Mouse (Mus musculus) neural tube, embryonic 14.5 days (tissue): ENCODE measurements around the gene Pcsk1. TPM values are rescaled to one million over a fixed set of nuclear protein-coding genes. Genes with fewer than 3 reads are reported as not detected.

ENCODE experiments used
- ATAC-seq: fragments of 200-750 bp; cut with Nextera tagmentation; 2 replicates; pipeline ENCODE4 v1.8.0; 2017; ENCODE audit warnings: low read depth, mild to moderate bottlenecking, moderate TSS enrichment, moderate library complexity
- H3K27ac ChIP-seq: fragments of 300-500 bp; sonication (generic); 2 replicates; pipeline ENCODE4 v1.5.1; 2014; ENCODE audit warnings: low read depth, mild to moderate bottlenecking, control low read depth, low read length, moderate library complexity, mixed read lengths
- H3K27me3 ChIP-seq: fragments of 300-500 bp; sonication (generic); 2 replicates; pipeline ENCODE4 v1.6.1; 2014; ENCODE audit warnings: low read length; ENCODE audit not compliant: control insufficient read depth, insufficient read depth
- H3K36me3 ChIP-seq: fragments of 300-500 bp; sonication (generic); 2 replicates; pipeline ENCODE4 v1.6.1; 2014; ENCODE audit warnings: low read length, mixed read lengths; ENCODE audit not compliant: control insufficient read depth, insufficient read depth
- H3K4me1 ChIP-seq: fragments of 300-500 bp; sonication (generic); 2 replicates; pipeline ENCODE4 v1.6.1; 2014; ENCODE audit warnings: low read length; ENCODE audit not compliant: control insufficient read depth, insufficient read depth
- H3K4me2 ChIP-seq: fragments of 300-500 bp; sonication (generic); 2 replicates; pipeline ENCODE4 v1.6.1; 2014; ENCODE audit warnings: mild to moderate bottlenecking, low read depth, low read length, control low read depth
- H3K4me3 ChIP-seq: fragments of 300-500 bp; sonication (generic); 2 replicates; pipeline ENCODE4 v1.5.1; 2014; ENCODE audit warnings: low read depth, low read length, control low read depth, mixed read lengths
- H3K9ac ChIP-seq: fragments of 300-500 bp; sonication (generic); replicated peaks from 2 replicates; pipeline ENCODE4 v1.6.1; 2014; ENCODE audit warnings: low read depth, mild to moderate bottlenecking, control low read depth, low read length, mixed read lengths
- H3K9me3 ChIP-seq: fragments of 300-500 bp; sonication (generic); 2 replicates; pipeline ENCODE4 v1.6.1; 2016; ENCODE audit warnings: low read length; ENCODE audit not compliant: control insufficient read depth
- WGBS: fragments of 180-500 bp; shearing (Covaris S2); extraction: QIAGEN DNeasy Blood & Tissue Kit; methylation state at CpG from one replicate; pipeline ENCODE4 v1.1.7; 2014; 5-methylcytosine and 5-hydroxymethylcytosine counted together
- polyA plus RNA-seq: library from polyadenylated mRNA; unstranded; fragments of >200 nt; fragmentation: Nextera tagmentation; extraction: Ambion mirVana; gene quantifications from 2 replicates; pipeline ENCODE4 v1.2.1, GENCODE M21; 2014

Gene Pcsk1
- polyA plus RNA-seq, result 2.6 and 3.2 TPM in 2 replicates

DNA sequence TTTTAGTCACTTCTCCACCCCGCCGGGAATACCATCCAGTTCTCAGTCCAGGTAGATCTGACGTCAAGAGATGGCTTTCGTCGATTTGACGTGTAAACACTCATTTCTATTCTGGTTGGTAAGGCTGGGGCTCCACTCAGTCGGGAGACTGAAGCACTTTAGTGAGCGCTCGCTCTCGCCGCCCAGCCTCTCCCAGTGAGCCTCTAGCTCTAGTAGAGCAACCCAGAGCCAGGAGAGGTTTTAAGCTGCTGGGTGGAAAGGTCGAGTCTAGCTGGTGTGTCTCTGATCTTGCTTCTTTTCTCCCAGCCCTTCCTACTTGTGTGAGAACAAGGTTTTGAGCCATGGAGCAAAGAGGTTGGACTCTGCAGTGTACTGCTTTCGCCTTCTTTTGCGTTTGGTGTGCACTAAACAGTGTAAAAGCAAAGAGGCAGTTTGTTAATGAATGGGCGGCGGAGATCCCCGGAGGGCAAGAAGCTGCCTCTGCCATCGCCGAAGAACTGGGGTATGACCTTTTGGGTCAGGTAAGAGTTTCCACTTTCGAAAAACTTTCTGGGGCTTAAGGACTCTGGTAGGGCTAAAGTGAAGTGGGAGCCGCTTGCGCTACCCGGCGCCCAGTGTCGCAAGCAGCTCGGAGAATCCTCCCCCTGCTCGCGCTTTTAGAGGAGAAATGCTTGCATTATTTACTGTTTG, at the start of gene Pcsk1:
Gene Pcsk1, plus strand, starts transcription at position 106 of the 690 bp plus-strand sequence.
- H3K27me3 ChIP-seq, result peaks cover 4% of the 10 kb centered on the region; the same call in 1 of the 2 replicates
- H3K4me2 ChIP-seq, result peak within 1 kb of the TSS; percentile 69
- no peaks in the 10 kb centered on the region for H3K9me3 ChIP-seq
- H3K4me3 ChIP-seq, result peak within 1 kb of the TSS; percentile 54
- under 1% methylated on average over 28 of the region's 28 CpGs for WGBS
- no peak within 1 kb of the TSS for H3K27ac ChIP-seq
- no peaks in the 10 kb centered on the region for H3K4me1 ChIP-seq
- peak; percentile 81 for ATAC-seq
- peak within 1 kb of the TSS; percentile 44; the same call in 1 of the 2 replicates for H3K9ac ChIP-seq
- H3K36me3 ChIP-seq, result no peaks in the 10 kb centered on the region

GRCm38 (mm10) chr13:75058818-75059217, 30.8 kb upstream of the Pcsk1 start:
- no peak for ATAC-seq
- Histone ChIP-seq H3K27ac (no peak overlapping the region), H3K9ac (no peak overlapping the region), H3K4me1 (no peaks in the 10 kb centered on the region), H3K27me3 (no peaks in the 10 kb centered on the region), H3K4me3 (no peak overlapping the region), H3K4me2 (no peak overlapping the region), H3K36me3 (no peaks in the 10 kb centered on the region), H3K9me3 (no peaks in the 10 kb centered on the region)

- Histone ChIP-seq H3K36me3 (no peaks in the 10 kb centered on the region), H3K4me2 (no peak overlapping the region), H3K4me1 (no peaks in the 10 kb centered on the region), H3K27me3 (no peaks in the 10 kb centered on the region), H3K9ac (no peak overlapping the region), H3K4me3 (no peak overlapping the region), H3K27ac (no peak overlapping the region), H3K9me3 (no peaks in the 10 kb centered on the region)
- ATAC-seq, result no peak
- 91% methylated on average over 3 of the region's 3 CpGs for WGBS
Measured at GRCm38 (mm10) chr13:75063947-75064346, 25.7 kb upstream of the Pcsk1 start.

DNA sequence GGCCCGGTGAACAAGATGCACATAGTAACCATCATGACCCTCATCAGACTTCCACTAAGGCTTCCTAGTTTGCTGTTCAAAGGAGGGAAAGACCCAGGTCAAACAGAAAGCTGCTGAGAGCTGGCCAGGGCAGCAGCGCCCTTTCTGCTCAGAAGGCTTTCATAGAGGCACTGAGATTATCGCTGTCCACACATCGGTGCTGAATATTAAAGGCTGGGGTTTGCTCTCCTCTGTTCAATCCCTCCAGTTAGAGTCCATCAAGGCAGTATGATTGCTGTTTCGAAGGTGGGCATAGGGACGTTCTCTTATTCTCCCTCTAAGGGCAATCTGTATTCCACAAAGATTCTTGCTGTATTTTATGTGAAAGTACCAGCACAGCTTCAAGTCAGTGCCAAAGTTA, 1.0 kb upstream of the Pcsk1 start:
- H3K9ac ChIP-seq, result no peak overlapping the region
- WGBS, result 28% methylated on average over 6 of the region's 6 CpGs
- no peak overlapping the region for H3K4me2 ChIP-seq

GRCm38 (mm10) chr13:75090411-75090779, 769 bp downstream of the Pcsk1 start:
- no peaks in the 10 kb centered on the region for H3K36me3 ChIP-seq
- H3K9ac ChIP-seq, result peak overlapping the region; percentile 44; the same call in 1 of the 2 replicates
- peaks cover 4% of the 10 kb centered on the region; the same call in 1 of the 2 replicates for H3K27me3 ChIP-seq
- H3K9me3 ChIP-seq, result no peaks in the 10 kb centered on the region
- ATAC-seq, result peak; percentile 72
- H3K4me2 ChIP-seq, result peak overlapping the region; percentile 69
- H3K4me1 ChIP-seq, result no peaks in the 10 kb centered on the region
- under 1% methylated on average over 12 of the region's 12 CpGs for WGBS
- H3K27ac ChIP-seq, result no peak overlapping the region
- H3K4me3 ChIP-seq, result peak overlapping the region; percentile 54

More for the DNA sequence above, 1.0 kb upstream of the Pcsk1 start:
- H3K27me3 ChIP-seq, result peaks cover 4% of the 10 kb centered on the region; the same call in 1 of the 2 replicates
- H3K9me3 ChIP-seq, result no peaks in the 10 kb centered on the region
- no peak overlapping the region for H3K27ac ChIP-seq
- H3K4me1 ChIP-seq, result no peaks in the 10 kb centered on the region
- no peak for ATAC-seq
- no peak overlapping the region for H3K4me3 ChIP-seq
- H3K36me3 ChIP-seq, result no peaks in the 10 kb centered on the region

DNA sequence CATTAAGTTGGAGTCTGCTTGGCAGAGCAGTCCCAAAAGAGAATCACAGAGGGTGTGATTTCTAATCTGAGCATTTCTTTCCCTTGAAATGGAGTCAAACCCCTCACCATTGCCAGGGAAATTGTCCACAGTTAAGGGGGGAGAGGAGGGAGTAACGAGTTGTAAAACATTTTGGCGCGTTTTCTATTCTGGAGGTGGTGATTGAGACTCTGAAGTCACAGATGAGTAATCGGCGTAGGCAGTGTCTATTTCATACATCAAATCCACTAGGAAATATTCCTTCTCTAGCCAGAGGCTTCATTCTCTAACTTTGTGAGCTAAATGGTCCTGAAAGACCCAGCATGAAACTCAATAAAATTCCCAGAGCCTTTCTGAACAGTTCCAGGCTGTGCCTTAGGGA, 1.4 kb downstream of the Pcsk1 start:
- H3K4me1 ChIP-seq, result no peaks in the 10 kb centered on the region
- H3K36me3 ChIP-seq, result no peaks in the 10 kb centered on the region
- H3K27me3 ChIP-seq, result peaks cover 4% of the 10 kb centered on the region; the same call in 1 of the 2 replicates
- no peak for ATAC-seq
- H3K4me2 ChIP-seq, result peak overlapping the region; percentile 69
- no peaks in the 10 kb centered on the region for H3K9me3 ChIP-seq
- WGBS, result 17% methylated on average over 5 of the region's 5 CpGs
- no peak overlapping the region for H3K27ac ChIP-seq
- peak overlapping the region; percentile 54 for H3K4me3 ChIP-seq
- H3K9ac ChIP-seq, result no peak overlapping the region

GRCm38 (mm10) chr13:75095487-75095886, 5.9 kb downstream of the Pcsk1 start:
- Histone ChIP-seq H3K36me3 (no peaks in the 10 kb centered on the region), H3K27ac (no peak overlapping the region), H3K9ac (no peak overlapping the region), H3K4me3 (no peak overlapping the region), H3K4me1 (no peaks in the 10 kb centered on the region), H3K27me3 (no peaks in the 10 kb centered on the region), H3K4me2 (no peak overlapping the region), H3K9me3 (no peaks in the 10 kb centered on the region)
- ATAC-seq, result no peak

GRCm38 (mm10) chr13:75113114-75113513, 23.5 kb downstream of the Pcsk1 start:
- Histone ChIP-seq H3K4me3 (no peak overlapping the region), H3K36me3 (no peaks in the 10 kb centered on the region), H3K27ac (no peak overlapping the region), H3K9ac (no peak overlapping the region), H3K4me1 (no peaks in the 10 kb centered on the region), H3K4me2 (no peak overlapping the region), H3K9me3 (no peaks in the 10 kb centered on the region), H3K27me3 (no peaks in the 10 kb centered on the region)
- WGBS, result 73% methylated on average over 2 of the region's 2 CpGs
- no peak for ATAC-seq

- no peak overlapping the region for H3K4me2 ChIP-seq
- H3K27me3 ChIP-seq, result no peaks in the 10 kb centered on the region
- no peak overlapping the region for H3K27ac ChIP-seq
- no peak overlapping the region for H3K9ac ChIP-seq
- H3K4me1 ChIP-seq, result no peaks in the 10 kb centered on the region
- H3K9me3 ChIP-seq, result no peaks in the 10 kb centered on the region
- H3K36me3 ChIP-seq, result no peaks in the 10 kb centered on the region
- H3K4me3 ChIP-seq, result no peak overlapping the region
- ATAC-seq, result no peak
- WGBS, result 94% methylated on average over 2 of the region's 2 CpGs
Measured at GRCm38 (mm10) chr13:75114007-75114424, 24.4 kb downstream of the Pcsk1 start.
